Mouse (Mus musculus) limb, embryonic 12.5 days (tissue): Measurements from ENCODE around the gene Txndc8. TPM values are rescaled to one million over a fixed set of nuclear protein-coding genes. Genes with fewer than 3 reads are reported as not detected.

Source experiments
- ATAC-seq: fragments of 200-750 bp; cut with Nextera tagmentation; 2 replicates; pipeline ENCODE4 v1.8.0; 2017; ENCODE audit warnings: low read depth, moderate TSS enrichment; ENCODE audit not compliant: insufficient number of reproducible peaks, insufficient read depth, low FRiP score, low TSS enrichment
- H3K27ac ChIP-seq: fragments of 300-500 bp; sonication (generic); 2 replicates; pipeline ENCODE4 v1.5.1; 2016; ENCODE audit warnings: mild to moderate bottlenecking, moderate library complexity
- H3K27me3 ChIP-seq: fragments of 300-500 bp; sonication (generic); 2 replicates; pipeline ENCODE4 v1.6.1; 2016; ENCODE audit warnings: mild to moderate bottlenecking, moderate library complexity
- H3K36me3 ChIP-seq: fragments of 300-500 bp; sonication (generic); 2 replicates; pipeline ENCODE4 v1.6.1; 2016; ENCODE audit warnings: mild to moderate bottlenecking, moderate library complexity
- H3K4me1 ChIP-seq: fragments of 300-500 bp; sonication (generic); replicated peaks from 2 replicates; pipeline ENCODE4 v1.6.1; 2016
- H3K4me2 ChIP-seq: fragments of 300-500 bp; sonication (generic); 2 replicates; pipeline ENCODE4 v1.6.1; 2016; ENCODE audit warnings: mild to moderate bottlenecking, moderate library complexity
- H3K4me3 ChIP-seq: fragments of 300-500 bp; sonication (generic); replicated peaks from 2 replicates; pipeline ENCODE4 v1.5.1; 2016; ENCODE audit warnings: mild to moderate bottlenecking
- H3K9ac ChIP-seq: fragments of 300-500 bp; sonication (generic); replicated peaks from 2 replicates; pipeline ENCODE4 v1.6.1; 2016; ENCODE audit warnings: mild to moderate bottlenecking, moderate library complexity
- H3K9me3 ChIP-seq: fragments of 300-500 bp; sonication (generic); 2 replicates; pipeline ENCODE4 v1.6.1; 2016; ENCODE audit warnings: mild to moderate bottlenecking, moderate library complexity
- WGBS: fragments of 180-500 bp; shearing (Covaris S2); methylation state at CpG from one replicate; pipeline ENCODE4 v1.1.7; 2016; 5-methylcytosine and 5-hydroxymethylcytosine counted together
- polyA plus RNA-seq: library from polyadenylated mRNA; unstranded; fragments of >200 nt; fragmentation: Nextera tagmentation; extraction: Ambion mirVana; gene quantifications from 2 replicates; pipeline ENCODE4 v1.2.1, GENCODE M21; 2016

Txndc8 gene
- polyA plus RNA-seq = not detected in 2 replicates

GRCm38 (mm10) chr4:58009024-58009423, at the start of gene Txndc8:
Gene Txndc8 (minus strand): TSS chr4:58009124.
- no peaks in the 10 kb centered on the region for H3K36me3 ChIP-seq
- H3K4me1 ChIP-seq = no peaks in the 10 kb centered on the region
- H3K9ac ChIP-seq = no peak within 1 kb of the TSS
- ATAC-seq = no peak
- H3K4me3 ChIP-seq = no peak within 1 kb of the TSS
- H3K27ac ChIP-seq = no peak within 1 kb of the TSS
- no peak within 1 kb of the TSS for H3K4me2 ChIP-seq
- H3K27me3 ChIP-seq = no peaks in the 10 kb centered on the region
- H3K9me3 ChIP-seq = no peaks in the 10 kb centered on the region
- 88% methylated on average over 5 of the region's 5 CpGs for WGBS

DNA sequence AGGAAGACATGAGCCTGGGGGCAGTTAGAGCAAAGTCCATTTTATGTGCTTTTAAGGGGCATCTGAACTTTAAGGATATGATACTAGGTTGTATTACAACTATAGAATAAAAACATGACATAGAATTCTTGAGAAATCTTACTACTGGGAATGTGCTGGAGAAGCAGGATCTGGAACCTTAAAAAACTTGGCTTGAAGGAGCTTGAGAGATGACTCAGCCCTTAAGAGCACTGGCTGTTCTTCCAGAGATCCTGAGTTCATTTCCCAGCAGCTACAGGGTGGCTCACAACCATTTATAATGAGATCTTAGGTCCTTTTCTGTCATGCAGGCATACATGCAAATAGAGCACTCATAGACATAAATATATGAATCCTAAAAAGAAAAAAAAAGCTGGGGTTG, 46.7 kb upstream of the Txndc8 start:
- H3K9ac ChIP-seq = no peak overlapping the region
- H3K9me3 ChIP-seq = no peaks in the 10 kb centered on the region
- no peak overlapping the region for H3K27ac ChIP-seq
- no peaks in the 10 kb centered on the region for H3K27me3 ChIP-seq
- no peak for ATAC-seq
- H3K36me3 ChIP-seq = no peaks in the 10 kb centered on the region
- H3K4me3 ChIP-seq = no peak overlapping the region
- 0 out of 2 replicates have a peak, but pooled peaks cover 4% of the 10 kb centered on the region for H3K4me1 ChIP-seq
- no peak overlapping the region for H3K4me2 ChIP-seq

DNA sequence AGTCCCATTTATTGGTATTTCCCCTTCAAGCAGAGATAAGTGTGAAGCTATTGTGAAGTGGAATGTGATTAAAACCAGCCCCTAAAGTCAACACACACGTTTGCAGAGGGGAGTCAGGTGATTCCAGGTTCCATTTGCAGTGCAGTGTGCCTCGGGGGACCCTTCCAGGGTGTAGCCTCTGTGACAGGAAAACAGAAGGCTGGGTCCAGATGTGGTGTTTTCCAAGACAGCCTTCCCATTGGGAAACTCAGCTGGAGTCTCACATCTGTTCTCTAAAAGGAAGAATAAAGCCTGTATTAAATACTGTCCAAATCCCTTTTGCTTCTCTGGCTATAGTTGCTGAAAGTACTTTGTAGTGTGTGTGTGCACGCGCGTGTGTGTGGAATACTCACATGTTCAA, 45.5 kb upstream of the Txndc8 start:
- Histone ChIP-seq H3K9me3 (no peaks in the 10 kb centered on the region), H3K4me1 (0 out of 2 replicates have a peak, but pooled peaks cover 4% of the 10 kb centered on the region), H3K4me3 (no peak overlapping the region), H3K4me2 (no peak overlapping the region), H3K27ac (no peak overlapping the region), H3K27me3 (no peaks in the 10 kb centered on the region), H3K36me3 (no peaks in the 10 kb centered on the region), H3K9ac (no peak overlapping the region)
- WGBS = 61% methylated on average over 5 of the region's 5 CpGs
- no peak for ATAC-seq

DNA sequence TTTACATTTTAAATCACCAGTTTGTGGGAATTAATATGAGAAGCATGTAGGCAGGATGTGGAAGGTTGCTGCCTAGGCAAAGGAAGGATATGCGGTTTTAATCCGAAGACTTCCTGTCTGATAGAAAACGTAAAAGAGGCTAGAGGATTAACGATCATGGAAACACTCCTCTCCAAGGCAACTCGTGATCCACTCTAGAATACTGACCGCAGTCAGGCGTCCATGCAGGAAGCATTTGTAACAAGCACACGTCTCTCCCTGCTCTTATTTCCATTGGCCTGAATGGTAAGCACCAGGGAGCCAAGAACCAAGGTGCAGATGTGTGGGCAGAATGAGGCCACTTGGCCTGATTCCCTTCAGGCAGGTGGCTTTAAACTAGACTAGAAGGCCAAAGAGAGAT, 41.8 kb upstream of the Txndc8 start:
- Histone ChIP-seq H3K27ac (no peak overlapping the region), H3K4me1 (0 out of 2 replicates have a peak, but pooled peaks cover 4% of the 10 kb centered on the region), H3K4me3 (no peak overlapping the region), H3K9me3 (no peaks in the 10 kb centered on the region), H3K4me2 (no peak overlapping the region), H3K27me3 (no peaks in the 10 kb centered on the region), H3K9ac (no peak overlapping the region), H3K36me3 (no peaks in the 10 kb centered on the region)
- ATAC-seq = no peak
- WGBS = 67% methylated on average over 8 of the region's 8 CpGs

DNA sequence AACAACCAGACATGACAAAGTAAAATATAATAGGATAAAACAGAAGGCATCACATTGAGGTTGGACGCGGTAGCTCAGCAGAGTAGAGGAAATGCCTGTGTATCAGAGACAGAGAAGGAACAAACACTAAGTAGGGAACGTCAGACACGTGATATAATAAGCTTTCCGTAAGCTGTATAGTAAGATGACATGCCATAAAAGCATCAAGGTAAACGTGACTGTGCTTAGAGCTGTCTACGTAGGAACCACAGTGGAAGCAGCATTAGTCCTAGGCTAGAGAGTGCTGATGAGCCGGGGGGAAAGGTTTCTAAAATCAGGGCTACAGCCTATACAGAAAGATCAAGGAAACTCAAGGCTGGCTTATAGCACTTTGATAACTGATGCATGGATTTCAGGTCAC, 41.4 kb upstream of the Txndc8 start:
- H3K27ac ChIP-seq = no peak overlapping the region
- no peak for ATAC-seq
- H3K36me3 ChIP-seq = no peaks in the 10 kb centered on the region
- no peaks in the 10 kb centered on the region for H3K9me3 ChIP-seq
- WGBS = 82% methylated on average over 8 of the region's 8 CpGs
- H3K4me3 ChIP-seq = no peak overlapping the region
- H3K4me1 ChIP-seq = 0 out of 2 replicates have a peak, but pooled peaks cover 4% of the 10 kb centered on the region
- H3K27me3 ChIP-seq = no peaks in the 10 kb centered on the region
- no peak overlapping the region for H3K4me2 ChIP-seq
- no peak overlapping the region for H3K9ac ChIP-seq

GRCm38 (mm10) chr4:58044833-58045232, 35.9 kb upstream of the Txndc8 start:
- WGBS = 88% methylated on average over 6 of the region's 6 CpGs
- H3K36me3 ChIP-seq = no peaks in the 10 kb centered on the region
- no peaks in the 10 kb centered on the region for H3K27me3 ChIP-seq
- no peaks in the 10 kb centered on the region for H3K9me3 ChIP-seq
- no peak for ATAC-seq
- no peak overlapping the region for H3K27ac ChIP-seq
- no peak overlapping the region for H3K9ac ChIP-seq
- no peak overlapping the region for H3K4me3 ChIP-seq
- no peak overlapping the region for H3K4me2 ChIP-seq
- no peaks in the 10 kb centered on the region for H3K4me1 ChIP-seq

GRCm38 (mm10) chr4:58044356-58044755, 35.4 kb upstream of the Txndc8 start:
- H3K36me3 ChIP-seq = no peaks in the 10 kb centered on the region
- H3K27me3 ChIP-seq = no peaks in the 10 kb centered on the region
- ATAC-seq = no peak
- WGBS = 93% methylated on average over 3 of the region's 3 CpGs
- no peak overlapping the region for H3K4me3 ChIP-seq
- no peak overlapping the region for H3K27ac ChIP-seq
- no peak overlapping the region for H3K9ac ChIP-seq
- H3K4me1 ChIP-seq = no peaks in the 10 kb centered on the region
- no peaks in the 10 kb centered on the region for H3K9me3 ChIP-seq
- no peak overlapping the region for H3K4me2 ChIP-seq

DNA sequence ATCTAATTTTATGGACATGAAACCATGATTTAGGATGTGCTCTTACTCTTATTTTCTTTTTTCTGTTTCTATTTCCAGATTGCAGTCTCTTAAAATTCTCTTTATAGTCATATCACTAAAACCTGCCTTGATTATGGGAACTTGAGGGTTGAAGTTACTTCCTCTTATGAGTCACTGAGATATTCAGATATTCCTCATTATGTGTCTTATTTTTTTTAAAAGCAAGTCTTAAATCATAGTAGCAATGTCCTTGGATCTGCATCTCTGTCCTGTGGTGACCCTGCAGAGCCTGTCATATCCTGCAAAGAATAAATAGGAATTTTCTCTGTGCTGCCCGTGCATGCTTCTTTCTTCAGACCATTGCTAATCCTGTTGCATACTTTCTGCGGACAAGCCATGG, 31.2 kb upstream of the Txndc8 start:
- Histone ChIP-seq H3K27ac (no peak overlapping the region), H3K4me3 (no peak overlapping the region), H3K27me3 (no peaks in the 10 kb centered on the region), H3K9ac (no peak overlapping the region), H3K9me3 (no peaks in the 10 kb centered on the region), H3K36me3 (no peaks in the 10 kb centered on the region), H3K4me1 (no peaks in the 10 kb centered on the region), H3K4me2 (no peak overlapping the region)
- ATAC-seq = no peak
- 89% methylated on average over 2 of the region's 2 CpGs for WGBS

GRCm38 (mm10) chr4:58037096-58037705, 28.3 kb upstream of the Txndc8 start:
- H3K4me2 ChIP-seq = no peak overlapping the region
- H3K9ac ChIP-seq = no peak overlapping the region
- WGBS = 71% methylated on average over 6 of the region's 6 CpGs
- H3K4me1 ChIP-seq = peaks cover 10% of the 10 kb centered on the region; the same call in 1 of the 2 replicates
- H3K27me3 ChIP-seq = no peaks in the 10 kb centered on the region
- H3K36me3 ChIP-seq = no peaks in the 10 kb centered on the region
- no peak for ATAC-seq
- no peaks in the 10 kb centered on the region for H3K9me3 ChIP-seq
- no peak overlapping the region for H3K4me3 ChIP-seq
- no peak overlapping the region for H3K27ac ChIP-seq

- Histone ChIP-seq H3K27ac (no peak overlapping the region), H3K4me1 (peaks cover 10% of the 10 kb centered on the region; the same call in 1 of the 2 replicates), H3K27me3 (no peaks in the 10 kb centered on the region), H3K4me3 (peak overlapping the region; percentile 16), H3K9ac (no peak overlapping the region), H3K9me3 (no peaks in the 10 kb centered on the region), H3K36me3 (no peaks in the 10 kb centered on the region), H3K4me2 (peak overlapping the region; percentile 46)
- 48% methylated on average over 13 of the region's 13 CpGs for WGBS
- no peak for ATAC-seq
Observed at GRCm38 (mm10) chr4:58034663-58035062, 25.7 kb upstream of the Txndc8 start.

- Histone ChIP-seq H3K4me2 (no peak overlapping the region), H3K36me3 (no peaks in the 10 kb centered on the region), H3K9ac (no peak overlapping the region), H3K27ac (no peak overlapping the region), H3K9me3 (no peaks in the 10 kb centered on the region), H3K4me1 (peaks cover 10% of the 10 kb centered on the region; the same call in 1 of the 2 replicates), H3K4me3 (no peak overlapping the region), H3K27me3 (no peaks in the 10 kb centered on the region)
- WGBS = 86% methylated on average over 1 of the region's 1 CpGs
- ATAC-seq = no peak
Observed at GRCm38 (mm10) chr4:58032714-58033113, 23.8 kb upstream of the Txndc8 start.

GRCm38 (mm10) chr4:58003501-58003900, 5.4 kb downstream of the Txndc8 start:
- H3K4me2 ChIP-seq = no peak overlapping the region
- no peaks in the 10 kb centered on the region for H3K36me3 ChIP-seq
- 52% methylated on average over 3 of the region's 3 CpGs for WGBS
- H3K9me3 ChIP-seq = no peaks in the 10 kb centered on the region
- H3K4me1 ChIP-seq = no peaks in the 10 kb centered on the region
- no peak overlapping the region for H3K9ac ChIP-seq
- no peak overlapping the region for H3K4me3 ChIP-seq
- no peak overlapping the region for H3K27ac ChIP-seq
- H3K27me3 ChIP-seq = no peaks in the 10 kb centered on the region
- ATAC-seq = no peak
